Mouse (Mus musculus) inflammation-experienced regulatory T-cells (primary cell): Measurements from ENCODE around the gene Gtf2ird2. TPM values are rescaled to one million over a fixed set of nuclear protein-coding genes. Genes with fewer than 3 reads are reported as not detected.

Source experiments
- polyA plus RNA-seq, 2 experiments: library from polyadenylated mRNA; unstranded; fragments of 100-300 nt; shearing (Covaris generic); gene quantifications; one replicate each; pipeline ENCODE4 v1.2.1; 2017

Gtf2ird2 gene
- 10 to 100 TPM; 10.6 to 13.2 TPM for polyA plus RNA-seq

GRCm38 (mm10) chr5:134183880-134184808, at the start of gene Gtf2ird2:
TSS of gene Gtf2ird2 (plus strand) at chr5:134184019.

GRCm38 (mm10) chr5:134176169-134176881, 7.5 kb upstream of the Gtf2ird2 start, which contains the start of gene Rcc1l:
TSS of gene Rcc1l (minus strand) at chr5:134176774.

GRCm38 (mm10) chr5:134229391-134229790, 45.6 kb downstream of the Gtf2ird2 start, which contains the start of gene Ncf1:
TSS of gene Ncf1 (minus strand) at chr5:134229625.

Other genes with a start within 250 kb of the Gtf2ird2 start
- 10 to 100 TPM in 1 of 2 experiments, 1 to 10 TPM in 1; 9.1 to 10.8 TPM for gene Castor2, start 84.3 kb upstream of the Gtf2ird2 start, polyA plus RNA-seq
- 10 to 100 TPM; 15.6 to 23.6 TPM for gene Rcc1l, start 7.2 kb upstream of the Gtf2ird2 start, polyA plus RNA-seq
- gene Ncf1, start 45.6 kb downstream of the Gtf2ird2 start, polyA plus RNA-seq = 1 to 10 TPM; 5.3 to 7.0 TPM
- 100 to 1,000 TPM in 1 of 2 experiments, 10 to 100 TPM in 1; 76.3 to 165 TPM for gene Gtf2i, start 130.7 kb downstream of the Gtf2ird2 start, polyA plus RNA-seq